ENCODE assay signal across 8 mouse cellular contexts in the genomic region with DNA sequence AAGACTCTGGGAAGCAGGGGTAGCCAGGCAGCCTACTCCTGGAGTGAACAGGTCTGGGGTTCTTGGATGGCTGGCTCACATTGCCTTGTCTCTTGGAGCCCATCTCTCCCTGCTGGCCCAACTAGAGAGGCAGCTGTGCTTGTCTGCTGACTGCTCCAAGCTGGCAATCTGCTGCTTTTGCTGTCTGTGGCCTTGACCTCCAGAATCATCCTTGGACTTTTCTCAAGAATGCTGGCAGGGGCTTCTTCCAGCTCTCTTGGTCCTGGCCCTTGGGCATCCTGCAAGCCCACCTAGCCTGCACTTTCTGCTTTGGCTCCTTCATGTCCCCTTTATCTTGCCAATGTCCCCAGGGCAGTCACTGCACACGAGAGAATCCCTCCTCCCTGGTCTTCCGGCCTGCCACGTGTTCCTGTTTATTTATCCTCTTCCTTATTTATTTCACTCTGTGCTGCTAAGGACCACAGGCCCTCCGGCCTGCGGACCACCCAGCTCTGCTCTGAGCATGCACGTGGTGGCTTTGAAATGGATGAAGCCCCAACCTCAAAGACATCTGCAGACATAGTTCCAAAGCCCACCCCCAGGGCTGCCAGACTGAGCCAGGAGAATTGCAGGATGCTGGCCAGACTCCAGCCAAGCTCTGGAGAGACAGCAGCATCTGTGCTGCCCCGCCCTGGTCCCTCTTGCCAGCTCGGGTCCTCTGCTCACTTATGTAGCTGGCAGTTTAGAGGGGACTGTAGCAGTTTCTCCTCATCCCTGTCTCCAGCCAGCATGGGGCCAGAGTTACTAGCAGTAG. TPM values are rescaled to one million over a fixed set of nuclear protein-coding genes. Genes with fewer than 3 reads are reported as not detected.
DNase-seq lines count a peak whose midpoint lies in the region; ATAC-seq and TF ChIP-seq lines count a peak whose summit lies in the region.

No protein-coding gene starts in this region.

- ATAC-seq in kidney, embryonic 15.5 days (replicated peaks; ENCODE audit: low FRiP score): no peak
- peak; percentile 69 for ATAC-seq in midbrain, postnatal 0 days (ENCODE audit: low FRiP score)
- ATAC-seq in megakaryocyte-erythroid progenitor cell, adult 5-6 weeks (replicated peaks; ENCODE audit: low FRiP score, low TSS enrichment, poor library complexity, severe bottlenecking): no peak

- no peak overlapping the region for H3K4me3 ChIP-seq in kidney, embryonic 15.5 days (replicated peaks)
- no peak overlapping the region for H3K4me3 ChIP-seq in midbrain, postnatal 0 days (ENCODE audit: low read depth, low read length)

- peaks cover 16% of the 10 kb centered on the region for H3K4me1 ChIP-seq in kidney, embryonic 15.5 days
- H3K4me1 ChIP-seq in midbrain, postnatal 0 days (ENCODE audit: insufficient read depth, low read length): no peaks in the 10 kb centered on the region

- H3K27ac ChIP-seq in kidney, embryonic 15.5 days: peak overlapping the region; percentile 38
- H3K27ac ChIP-seq in midbrain, postnatal 0 days (ENCODE audit: low read depth, low read length): no peak overlapping the region

- H3K36me3 ChIP-seq in kidney, embryonic 15.5 days: no peaks in the 10 kb centered on the region
- H3K36me3 ChIP-seq in midbrain, postnatal 0 days (ENCODE audit: insufficient read depth, low read length): no peaks in the 10 kb centered on the region

- H3K9me3 ChIP-seq in kidney, embryonic 15.5 days (replicated peaks): no peaks in the 10 kb centered on the region
- no peaks in the 10 kb centered on the region for H3K9me3 ChIP-seq in midbrain, postnatal 0 days (ENCODE audit: low read length)

- TF ChIP-seq CTCF in midbrain, postnatal 0 days (IDR thresholded peaks at IDR 0.05): no peak

- no peak overlapping the region for H3K4me2 ChIP-seq in kidney, embryonic 15.5 days
- H3K4me2 ChIP-seq in midbrain, postnatal 0 days (ENCODE audit: low read depth, low read length, poor library complexity, severe bottlenecking): no peak overlapping the region

- 32% methylated on average over 8 of the region's 8 CpGs for WGBS in kidney, embryonic 15.5 days
- 42% methylated on average over 8 of the region's 8 CpGs for WGBS in midbrain, postnatal 0 days

- no peak overlapping the region for H3K9ac ChIP-seq in kidney, embryonic 15.5 days
- no peak overlapping the region for H3K9ac ChIP-seq in midbrain, postnatal 0 days (replicated peaks; ENCODE audit: low read length, poor library complexity, severe bottlenecking)

- DNase-seq in kidney, adult 18-20 months: peak; percentile 21
- DNase-seq in kidney, adult 11 months: no peak
- DNase-seq in brain, adult 2 months (ENCODE audit: low read depth, low spot score): peak; percentile 42
- peak; percentile 65 to 81 for DNase-seq in gastrocnemius, adult 8-10 months (ENCODE audit: low spot score in 2 of 2)
- peak; percentile 85 for DNase-seq in midbrain, postnatal 0 days (ENCODE audit: low spot score)
- no peak for DNase-seq in cerebellum, postnatal 36 days

- no peaks in the 10 kb centered on the region for H3K27me3 ChIP-seq in kidney, embryonic 15.5 days
- no peaks in the 10 kb centered on the region for H3K27me3 ChIP-seq in midbrain, postnatal 0 days (ENCODE audit: insufficient read depth, low read length)

RNA-seq across cellular contexts. Expression of gene Adcy7, which starts 44.1 kb away (rescaled TPM):
- 1 to 10 TPM; 1.2 to 2.8 (median 1.7) TPM for total RNA-seq in gastrocnemius, adult 8-10 months (2022)
- polyA plus RNA-seq in kidney, embryonic 15.5 days (2015; fragmentation: Nextera tagmentation; extraction: Ambion mirVana): 2.9 and 3.1 TPM in 2 replicates
- total RNA-seq in midbrain, postnatal 0 days (2014; rRNA removed): 21.4 and 23.3 TPM in 2 replicates
- 11.1 and 11.9 TPM in 2 replicates for polyA plus RNA-seq in midbrain, postnatal 0 days (2015; fragmentation: Nextera tagmentation; extraction: Ambion mirVana)
- 60.4 and 66.1 TPM in 2 replicates for total RNA-seq in megakaryocyte-erythroid progenitor cell, adult 5-6 weeks (2014; fragmentation: Nextera tagmentation)
- total RNA-seq in megakaryocyte-erythroid progenitor cell, adult 5-6 weeks (2017): 48.0 and 48.9 TPM in 2 replicates

RNA-seq across cellular contexts. Expression of gene Brd7, which starts 45.7 kb away (rescaled TPM):
- total RNA-seq in gastrocnemius, adult 8-10 months (2022): 10 to 100 TPM; 59.4 to 67.6 (median 63.1) TPM
- 68.6 and 74.4 TPM in 2 replicates for polyA plus RNA-seq in kidney, embryonic 15.5 days (2015; fragmentation: Nextera tagmentation; extraction: Ambion mirVana)
- 29.7 and 35.6 TPM in 2 replicates for total RNA-seq in midbrain, postnatal 0 days (2014; rRNA removed)
- polyA plus RNA-seq in midbrain, postnatal 0 days (2015; fragmentation: Nextera tagmentation; extraction: Ambion mirVana): 55.0 and 60.7 TPM in 2 replicates
- 79.1 and 115 TPM in 2 replicates for total RNA-seq in megakaryocyte-erythroid progenitor cell, adult 5-6 weeks (2014; fragmentation: Nextera tagmentation)
- total RNA-seq in megakaryocyte-erythroid progenitor cell, adult 5-6 weeks (2017): 106 and 134 TPM in 2 replicates

Comparison
In these comparisons a context has a peak if more than half of its experiments do, and no peak if none do; other contexts are left out.
1. DNase-seq: peak in kidney, adult 18-20 months (single experiment), brain, adult 2 months (single experiment), gastrocnemius, adult 8-10 months (2 of 2) and midbrain, postnatal 0 days (single experiment); none in kidney, adult 11 months (single experiment) and cerebellum, postnatal 36 days (0 of 2).